Mouse (Mus musculus): ENCODE measurements at regions not wholly inside any gene's neighbourhood (a gene's known extent, or its start where the extent isn't known, plus 50 kb on each side); places are given as distances from the start of the nearest gene placed in this dataset.

DNA sequence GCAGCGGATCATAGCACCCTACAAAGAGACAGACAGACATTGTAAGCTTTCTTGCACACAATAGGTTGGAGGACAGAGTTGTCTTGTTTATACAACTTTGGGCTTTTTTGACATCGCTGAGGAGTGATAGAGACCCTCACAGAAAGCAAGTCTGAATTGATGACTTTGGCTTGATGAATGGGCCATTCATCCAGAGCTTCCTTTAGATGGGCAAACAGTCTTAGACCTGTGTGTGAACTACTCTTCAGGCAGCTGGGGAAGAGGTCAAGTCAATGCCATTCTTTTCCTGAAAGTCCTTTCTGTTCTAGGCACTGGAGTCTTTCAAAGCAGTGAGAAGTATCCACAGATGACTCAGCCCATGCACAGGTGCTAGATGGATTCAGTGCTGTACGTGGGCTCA is 457.2 kb upstream of the Nova1 start:
- Histone ChIP-seq H3K4me1 (ENCODE audit: control insufficient read depth in 2 of 2, insufficient read depth in 2 of 2, low read length in 2 of 2, poor library complexity in 1 of 2) (no peaks in the 10 kb centered on the region), H3K9me3 (ENCODE audit: control insufficient read depth, insufficient read depth, low read depth, low read length) (no peaks in the 10 kb centered on the region), H3K4me3 (ENCODE audit: insufficient read depth in 1 of 2, low read depth in 1 of 2, low read length in 2 of 2, poor library complexity in 1 of 2, severe bottlenecking in 1 of 2) (no peak overlapping the region), H3K27ac (ENCODE audit: insufficient read depth, low read depth, low read length, poor library complexity, severe bottlenecking) (no peak overlapping the region), H3K9ac (ENCODE audit: insufficient read depth, low read depth, low read length, poor library complexity, severe bottlenecking) (no peak overlapping the region), H3K36me3 (ENCODE audit: control insufficient read depth, insufficient read depth, low read length, poor library complexity, severe bottlenecking) (no peaks in the 10 kb centered on the region)
- TF ChIP-seq HCFC1 (IDR thresholded peaks at IDR 0.05; ENCODE audit: borderline replicate concordance, insufficient read depth, low read length): no peak
- no peak for DNase-seq (ENCODE audit: low read depth, low spot score)
- in situ Hi-C loops (cut with MboI; ENCODE audit: low sequenced_read_pairs in 2 of 2, unreplicated experiment in 2 of 2): no loop called here

DNA sequence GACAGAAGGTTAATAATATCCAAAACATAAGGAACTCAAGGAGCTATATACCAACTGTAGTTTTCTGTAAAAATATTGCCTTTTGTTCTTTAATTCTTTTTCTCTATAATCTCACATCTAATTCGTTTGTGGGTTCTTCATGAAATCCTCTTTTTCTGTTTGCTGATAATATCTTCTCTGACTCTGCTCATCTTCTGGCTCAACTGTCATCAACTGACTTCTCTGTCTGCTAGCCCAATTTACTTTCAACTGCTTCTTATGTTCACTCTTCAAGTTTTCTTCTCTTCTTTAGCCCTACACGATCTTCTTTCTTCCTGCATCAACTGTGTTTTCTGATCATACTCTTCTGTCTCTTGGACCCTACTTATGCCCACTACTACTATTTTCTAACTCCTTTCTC is 453.6 kb upstream of the Nova1 start:
- H3K9me3 ChIP-seq (ENCODE audit: control insufficient read depth, insufficient read depth, low read depth, low read length): no peaks in the 10 kb centered on the region
- no peak overlapping the region for H3K4me3 ChIP-seq (ENCODE audit: insufficient read depth in 1 of 2, low read depth in 1 of 2, low read length in 2 of 2, poor library complexity in 1 of 2, severe bottlenecking in 1 of 2)
- no peaks in the 10 kb centered on the region for H3K4me1 ChIP-seq (ENCODE audit: control insufficient read depth in 2 of 2, insufficient read depth in 2 of 2, low read length in 2 of 2, poor library complexity in 1 of 2)
- H3K36me3 ChIP-seq (ENCODE audit: control insufficient read depth, insufficient read depth, low read length, poor library complexity, severe bottlenecking): no peaks in the 10 kb centered on the region
- DNase-seq (ENCODE audit: low read depth, low spot score): no peak
- no peak overlapping the region for H3K9ac ChIP-seq (ENCODE audit: insufficient read depth, low read depth, low read length, poor library complexity, severe bottlenecking)
- no peak for TF ChIP-seq CHD2 (IDR thresholded peaks at IDR 0.05; ENCODE audit: low read depth, low read length)
- no peak for TF ChIP-seq ZNF384 (IDR thresholded peaks at IDR 0.05; ENCODE audit: low read depth, low read length)
- TF ChIP-seq HCFC1 (IDR thresholded peaks at IDR 0.05; ENCODE audit: borderline replicate concordance, insufficient read depth, low read length): no peak
- no peak for TF ChIP-seq ZC3H11A (IDR thresholded peaks at IDR 0.05; ENCODE audit: borderline replicate concordance, low read depth, low read length)
- TF ChIP-seq MAFK (IDR thresholded peaks at IDR 0.05; ENCODE audit: insufficient read depth, low read depth, low read length): no peak
- H3K27ac ChIP-seq (ENCODE audit: insufficient read depth, low read depth, low read length, poor library complexity, severe bottlenecking): no peak overlapping the region
- in situ Hi-C loops (cut with MboI; ENCODE audit: low sequenced_read_pairs in 2 of 2, unreplicated experiment in 2 of 2): no loop called here

DNA sequence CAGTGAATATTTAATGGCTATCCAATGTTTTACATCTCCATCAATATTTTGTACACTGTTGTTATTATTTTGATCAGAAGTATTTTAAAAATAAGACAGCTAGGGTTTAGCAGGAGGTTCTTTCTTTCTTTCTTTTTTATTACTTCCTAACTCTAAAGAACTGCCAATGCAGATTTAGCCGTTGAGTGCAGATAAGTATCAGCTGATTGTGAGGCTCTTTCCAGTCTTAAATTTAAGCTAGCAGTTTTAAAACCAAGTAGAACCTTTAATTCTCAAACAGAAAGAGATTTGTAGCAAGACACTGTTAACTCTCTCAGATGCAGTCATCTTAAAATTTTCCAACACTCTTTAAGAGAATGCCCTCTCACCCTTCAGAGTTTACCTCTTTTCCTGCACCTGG is 445.4 kb upstream of the Nova1 start:
- H3K4me3 ChIP-seq (ENCODE audit: insufficient read depth in 1 of 2, low read depth in 1 of 2, low read length in 2 of 2, poor library complexity in 1 of 2, severe bottlenecking in 1 of 2): no peak overlapping the region
- no peak for TF ChIP-seq ZNF384 (IDR thresholded peaks at IDR 0.05; ENCODE audit: low read depth, low read length)
- no peak for TF ChIP-seq MAFK (IDR thresholded peaks at IDR 0.05; ENCODE audit: insufficient read depth, low read depth, low read length)
- no peak for TF ChIP-seq HCFC1 (IDR thresholded peaks at IDR 0.05; ENCODE audit: borderline replicate concordance, insufficient read depth, low read length)
- DNase-seq (ENCODE audit: low read depth, low spot score): no peak
- H3K9ac ChIP-seq (ENCODE audit: insufficient read depth, low read depth, low read length, poor library complexity, severe bottlenecking): no peak overlapping the region
- in situ Hi-C loops (cut with MboI; ENCODE audit: low sequenced_read_pairs in 2 of 2, unreplicated experiment in 2 of 2): no loop called here
- no peak overlapping the region for H3K27ac ChIP-seq (ENCODE audit: insufficient read depth, low read depth, low read length, poor library complexity, severe bottlenecking)
- H3K4me1 ChIP-seq (ENCODE audit: control insufficient read depth in 2 of 2, insufficient read depth in 2 of 2, low read length in 2 of 2, poor library complexity in 1 of 2): no peaks in the 10 kb centered on the region
- no peaks in the 10 kb centered on the region for H3K36me3 ChIP-seq (ENCODE audit: control insufficient read depth, insufficient read depth, low read length, poor library complexity, severe bottlenecking)
- no peaks in the 10 kb centered on the region for H3K9me3 ChIP-seq (ENCODE audit: control insufficient read depth, insufficient read depth, low read depth, low read length)

DNA sequence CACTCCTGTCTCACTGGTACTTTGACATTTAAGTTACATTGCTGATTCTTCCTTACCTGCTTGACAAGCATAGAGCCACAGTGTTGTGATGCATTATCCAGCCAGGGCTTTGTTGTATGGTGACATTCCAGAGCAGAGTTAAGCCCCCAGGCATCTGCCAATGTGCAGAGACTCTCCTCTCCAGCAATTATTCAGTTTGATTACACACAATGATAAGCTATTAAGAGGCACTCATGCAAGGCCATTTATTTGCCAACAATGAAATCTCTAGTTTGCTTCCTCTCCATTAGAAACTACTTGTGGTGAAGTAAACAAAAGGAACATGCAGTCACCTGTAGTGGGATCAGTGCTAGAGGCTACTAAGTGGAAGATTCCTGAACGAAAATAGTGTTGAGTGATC is 444.7 kb upstream of the Nova1 start:
- H3K9me3 ChIP-seq (ENCODE audit: control insufficient read depth, insufficient read depth, low read depth, low read length): no peaks in the 10 kb centered on the region
- no peak for DNase-seq (ENCODE audit: low read depth, low spot score)
- H3K36me3 ChIP-seq (ENCODE audit: control insufficient read depth, insufficient read depth, low read length, poor library complexity, severe bottlenecking): no peaks in the 10 kb centered on the region
- no peak overlapping the region for H3K4me3 ChIP-seq (ENCODE audit: insufficient read depth in 1 of 2, low read depth in 1 of 2, low read length in 2 of 2, poor library complexity in 1 of 2, severe bottlenecking in 1 of 2)
- H3K27ac ChIP-seq (ENCODE audit: insufficient read depth, low read depth, low read length, poor library complexity, severe bottlenecking): no peak overlapping the region
- no peak overlapping the region for H3K9ac ChIP-seq (ENCODE audit: insufficient read depth, low read depth, low read length, poor library complexity, severe bottlenecking)
- in situ Hi-C loops (cut with MboI; ENCODE audit: low sequenced_read_pairs in 2 of 2, unreplicated experiment in 2 of 2): no loop called here
- H3K4me1 ChIP-seq (ENCODE audit: control insufficient read depth in 2 of 2, insufficient read depth in 2 of 2, low read length in 2 of 2, poor library complexity in 1 of 2): no peaks in the 10 kb centered on the region
- TF ChIP-seq CHD2 (IDR thresholded peaks at IDR 0.05; ENCODE audit: low read depth, low read length): no peak
- no peak for TF ChIP-seq ZC3H11A (IDR thresholded peaks at IDR 0.05; ENCODE audit: borderline replicate concordance, low read depth, low read length)
- TF ChIP-seq MAFK (IDR thresholded peaks at IDR 0.05; ENCODE audit: insufficient read depth, low read depth, low read length): no peak
- TF ChIP-seq HCFC1 (IDR thresholded peaks at IDR 0.05; ENCODE audit: borderline replicate concordance, insufficient read depth, low read length): no peak
- no peak for TF ChIP-seq ZNF384 (IDR thresholded peaks at IDR 0.05; ENCODE audit: low read depth, low read length)

DNA sequence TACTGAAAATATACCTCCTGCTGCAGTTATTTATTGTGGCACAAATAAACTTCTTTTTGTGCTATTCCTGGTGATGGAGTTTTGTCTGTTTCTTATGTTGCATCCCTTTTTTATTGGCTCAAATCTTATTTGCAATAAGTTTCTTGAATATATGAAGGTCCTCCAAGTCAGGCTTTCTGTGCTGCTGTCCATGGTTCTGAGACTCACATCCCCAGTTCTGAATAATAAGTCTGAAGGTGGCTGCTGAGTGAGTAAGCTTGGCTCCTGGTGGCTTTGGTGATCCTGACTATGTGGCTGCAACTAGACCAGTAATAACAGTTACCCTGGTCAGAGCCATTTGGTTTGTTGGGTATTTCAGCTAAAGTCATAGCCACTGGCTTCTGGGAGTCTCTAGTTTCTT is 433.6 kb upstream of the Nova1 start:
- TF ChIP-seq HCFC1 (IDR thresholded peaks at IDR 0.05; ENCODE audit: borderline replicate concordance, insufficient read depth, low read length) (no peak), MAFK (IDR thresholded peaks at IDR 0.05; ENCODE audit: insufficient read depth, low read depth, low read length) (no peak), ZC3H11A (IDR thresholded peaks at IDR 0.05; ENCODE audit: borderline replicate concordance, low read depth, low read length) (no peak), CHD2 (IDR thresholded peaks at IDR 0.05; ENCODE audit: low read depth, low read length) (no peak), ZNF384 (IDR thresholded peaks at IDR 0.05; ENCODE audit: low read depth, low read length) (no peak)
- Histone ChIP-seq H3K4me3 (ENCODE audit: insufficient read depth in 1 of 2, low read depth in 1 of 2, low read length in 2 of 2, poor library complexity in 1 of 2, severe bottlenecking in 1 of 2) (no peak overlapping the region), H3K9me3 (ENCODE audit: control insufficient read depth, insufficient read depth, low read depth, low read length) (no peaks in the 10 kb centered on the region), H3K27ac (ENCODE audit: insufficient read depth, low read depth, low read length, poor library complexity, severe bottlenecking) (no peak overlapping the region), H3K9ac (ENCODE audit: insufficient read depth, low read depth, low read length, poor library complexity, severe bottlenecking) (no peak overlapping the region), H3K4me1 (ENCODE audit: control insufficient read depth in 2 of 2, insufficient read depth in 2 of 2, low read length in 2 of 2, poor library complexity in 1 of 2) (no peaks in the 10 kb centered on the region), H3K36me3 (ENCODE audit: control insufficient read depth, insufficient read depth, low read length, poor library complexity, severe bottlenecking) (no peaks in the 10 kb centered on the region)
- in situ Hi-C loops (cut with MboI; ENCODE audit: low sequenced_read_pairs in 2 of 2, unreplicated experiment in 2 of 2): no loop called here
- DNase-seq (ENCODE audit: low read depth, low spot score): peak; percentile 4

Measured in ES-E14 (cell line).